Mouse (Mus musculus): ENCODE results near the gene Slc12a7.

DNA sequence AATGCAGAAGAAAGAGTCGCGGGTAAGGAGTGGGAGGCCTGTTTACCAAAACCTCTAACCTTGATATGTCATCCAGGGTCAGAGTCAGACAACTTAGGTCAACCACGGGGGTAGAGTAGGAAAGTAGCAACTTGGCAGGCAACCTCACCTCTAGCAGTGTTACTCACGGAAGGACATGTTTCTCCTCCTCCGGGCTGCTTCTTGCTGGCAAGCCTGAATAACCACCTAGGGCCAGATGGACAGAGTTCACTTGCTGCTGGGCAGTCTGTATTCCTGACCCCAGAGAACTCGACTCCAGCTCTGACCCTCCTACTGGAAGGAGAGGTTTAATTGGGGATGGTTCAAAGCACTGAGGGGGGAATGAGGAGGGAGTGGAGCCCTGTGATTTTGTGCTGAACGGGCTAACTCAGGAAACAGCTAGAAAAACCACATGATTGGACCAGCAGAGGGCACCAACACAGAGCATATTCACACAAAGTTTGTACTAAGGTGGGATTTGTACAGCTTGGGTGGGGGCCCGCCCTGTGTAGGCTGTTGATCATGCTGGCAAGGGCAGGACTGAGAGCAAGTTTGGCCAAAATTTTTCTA lies 9.7 kb upstream of the Slc12a7 start:
- TF ChIP-seq CTCF (IDR thresholded peaks at IDR 0.05; ENCODE audit: borderline replicate concordance, extremely low read depth, insufficient read depth, insufficient read length) (peak; percentile 60; the same call in 1 of the 2 replicates), POLR2A (IDR thresholded peaks at IDR 0.05; ENCODE audit: borderline replicate concordance, extremely low read depth, insufficient read depth, insufficient read length, poor library complexity, severe bottlenecking) (no peak)
